Mouse (Mus musculus): Measurements from ENCODE around the gene Cryl1.

DNA sequence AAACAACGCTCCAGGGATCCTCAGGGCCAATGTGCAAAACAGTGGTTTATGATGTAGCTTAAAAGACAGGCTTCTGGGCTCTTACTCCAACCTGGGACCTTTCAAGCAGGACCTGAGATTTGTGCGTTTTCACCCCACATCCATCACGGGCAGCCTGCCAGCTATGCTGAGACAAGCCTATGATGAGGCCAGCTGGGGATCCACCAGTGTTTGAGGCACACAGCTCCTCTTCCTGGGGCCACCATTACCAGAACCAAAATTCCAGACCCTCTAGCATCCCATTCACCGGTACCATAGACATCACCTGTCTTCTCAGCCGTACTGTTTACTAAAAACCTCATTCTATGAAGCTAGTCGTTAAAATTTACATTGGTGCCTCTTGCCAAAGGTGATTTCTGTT lies 151.8 kb downstream of the Cryl1 start:
- TF ChIP-seq CTCF (conservative IDR thresholded peaks at IDR 0.05; ENCODE audit: insufficient read depth, insufficient read length, low read depth, low read length) (no peak), POLR2A (IDR thresholded peaks at IDR 0.05; ENCODE audit: low read depth, low read length) (no peak)

All from kidney, adult 2 months (tissue).